Mouse (Mus musculus) embryonic fibroblast, embryonic 13.5 days (primary cell): Measurements from ENCODE around the gene Pex1.

Source experiments
- CTCF ChIP-seq: IDR thresholded peaks from 2 replicates; pipeline ENCODE4 v1.5.1; 2011; ENCODE audit warnings: mild to moderate bottlenecking, control low read depth, low read length, moderate library complexity, borderline replicate concordance; ENCODE audit not compliant: insufficient read depth
- POLR2A ChIP-seq: IDR thresholded peaks from 2 replicates; pipeline ENCODE4 v1.6.1; 2011; ENCODE audit warnings: low read depth, mild to moderate bottlenecking, control low read depth, low read length, moderate library complexity

DNA sequence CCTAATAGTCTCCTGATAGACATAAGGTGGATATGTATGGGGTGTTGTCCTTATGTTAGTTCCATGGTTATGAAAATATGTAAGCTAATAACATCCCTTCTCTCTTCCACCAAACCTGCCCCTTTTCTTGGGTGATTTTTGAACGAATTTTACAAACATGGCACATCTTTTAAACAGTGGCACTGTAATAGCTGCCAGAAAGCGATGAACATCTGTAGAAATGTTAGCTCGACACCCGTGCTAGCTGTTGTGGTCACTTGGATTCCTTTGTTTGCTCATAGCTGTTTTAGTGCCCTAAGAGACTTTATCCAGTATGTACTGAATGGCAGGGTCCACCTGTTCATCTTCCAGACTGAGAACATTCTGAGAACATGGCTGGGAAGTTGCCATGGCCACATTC, 24.6 kb upstream of the Pex1 start, which contains the start of gene 1700109H08Rik:
- TF ChIP-seq POLR2A, result no peak
- TF ChIP-seq CTCF, result no peak
